Mouse (Mus musculus) neutrophil, adult 59 days (primary cell): Measurements from ENCODE around the gene Colca2. TPM values are rescaled to one million over a fixed set of nuclear protein-coding genes. Genes with fewer than 3 reads are reported as not detected.

Source experiments
- total RNA-seq, 2 experiments: library from RNA; stranded (reverse); gene quantifications; 1 replicate in 1 of 2; 2 replicates in 1 of 2; pipeline ENCODE4 v1.2.4; 2023

Gene Colca2
- total RNA-seq = not detected

GRCm38 (mm10) chr9:51278500-51279381, at the start of gene Colca2:
Gene Colca2, minus strand, starts transcription at chr9:51278569.

Other genes with a start within 250 kb of the Colca2 start
- gene Btg4, start 217.7 kb downstream of the Colca2 start, total RNA-seq = not detected
- gene Layn, start 201.5 kb downstream of the Colca2 start, total RNA-seq = 1 to 10 TPM; 2.9 to 5.9 TPM
- gene 4833427G06Rik, start 176.5 kb downstream of the Colca2 start, total RNA-seq = not detected
- gene Gm32742, start 113.1 kb downstream of the Colca2 start, total RNA-seq = not detected
- 1 to 10 TPM; 5.5 to 8.9 TPM for gene Pou2af1, start 64.9 kb downstream of the Colca2 start, total RNA-seq
- not detected for gene 1810046K07Rik, start 50.3 kb upstream of the Colca2 start, total RNA-seq